Mouse (Mus musculus) monocyte, adult 5-6 weeks (primary cell): Measurements from ENCODE around the gene Golim4. TPM values are rescaled to one million over a fixed set of nuclear protein-coding genes. Genes with fewer than 3 reads are reported as not detected.

Experiments
- ATAC-seq: fragments of 153-309, 156-312 bp; replicated peaks from 2 replicates; pipeline ENCODE4 v1.8.0; 2017; ENCODE audit warnings: mild to moderate bottlenecking; ENCODE audit not compliant: low TSS enrichment, insufficient number of reproducible peaks, severe bottlenecking, poor library complexity, low FRiP score
- total RNA-seq: library from RNA; stranded (forward); fragments of 200-1000, 200-491, 200-594 nt; gene quantifications from 3 replicates; pipeline ENCODE4 v1.2.3, GENCODE M21; 2017

Golim4 gene
- total RNA-seq, 1 experiment from 2014 or later, result 20.9 TPM

GRCm38 (mm10) chr3:75930659-75931225 lies 26.0 kb downstream of the Golim4 start:
- ATAC-seq, result no peak

DNA sequence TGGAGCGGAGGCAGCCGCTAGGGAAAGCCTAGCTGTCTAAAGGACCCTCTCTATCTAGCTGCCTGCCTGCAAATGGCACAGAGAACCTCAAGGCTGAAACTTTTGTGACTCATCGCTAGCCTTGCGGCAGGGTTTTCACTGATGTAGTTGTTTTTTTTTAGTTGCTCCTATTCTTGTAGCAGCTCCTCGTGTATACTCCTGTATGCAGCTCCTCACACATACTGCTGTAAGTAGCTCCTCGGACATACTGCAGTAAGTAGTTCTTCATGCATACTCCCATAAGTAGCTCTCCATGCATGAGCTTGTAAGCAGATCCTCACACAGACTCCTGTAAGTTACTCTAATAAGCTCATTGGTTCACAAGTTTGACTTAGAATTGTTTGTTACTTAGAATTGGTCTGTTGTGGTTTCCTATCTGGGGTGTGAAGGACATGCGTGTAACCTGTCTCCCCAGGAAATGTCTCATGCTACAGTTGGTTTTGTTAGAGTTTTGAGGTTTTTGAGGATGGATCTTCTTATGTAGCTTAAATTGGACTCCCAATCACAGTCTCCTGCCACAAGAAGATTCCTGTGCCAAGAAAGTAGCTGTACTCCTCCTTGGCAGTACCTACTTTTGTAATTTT lies 26.7 kb downstream of the Golim4 start:
- ATAC-seq, result 0 out of 2 replicates have a peak, but pooled peaks have one; percentile 50

GRCm38 (mm10) chr3:75926327-75926726 lies 30.4 kb downstream of the Golim4 start:
- no peak for ATAC-seq

GRCm38 (mm10) chr3:75925123-75925522 lies 31.6 kb downstream of the Golim4 start:
- no peak for ATAC-seq

- no peak for ATAC-seq
Measured at GRCm38 (mm10) chr3:75917770-75918503, 38.8 kb downstream of the Golim4 start.

- no peak for ATAC-seq
Measured at GRCm38 (mm10) chr3:75912786-75913185, 44.0 kb downstream of the Golim4 start.

GRCm38 (mm10) chr3:75910768-75911167 lies 46.0 kb downstream of the Golim4 start:
- ATAC-seq, result no peak

- ATAC-seq, result no peak; the same call in 1 of the 2 replicates
Measured at GRCm38 (mm10) chr3:75910257-75910656, 46.5 kb downstream of the Golim4 start.

DNA sequence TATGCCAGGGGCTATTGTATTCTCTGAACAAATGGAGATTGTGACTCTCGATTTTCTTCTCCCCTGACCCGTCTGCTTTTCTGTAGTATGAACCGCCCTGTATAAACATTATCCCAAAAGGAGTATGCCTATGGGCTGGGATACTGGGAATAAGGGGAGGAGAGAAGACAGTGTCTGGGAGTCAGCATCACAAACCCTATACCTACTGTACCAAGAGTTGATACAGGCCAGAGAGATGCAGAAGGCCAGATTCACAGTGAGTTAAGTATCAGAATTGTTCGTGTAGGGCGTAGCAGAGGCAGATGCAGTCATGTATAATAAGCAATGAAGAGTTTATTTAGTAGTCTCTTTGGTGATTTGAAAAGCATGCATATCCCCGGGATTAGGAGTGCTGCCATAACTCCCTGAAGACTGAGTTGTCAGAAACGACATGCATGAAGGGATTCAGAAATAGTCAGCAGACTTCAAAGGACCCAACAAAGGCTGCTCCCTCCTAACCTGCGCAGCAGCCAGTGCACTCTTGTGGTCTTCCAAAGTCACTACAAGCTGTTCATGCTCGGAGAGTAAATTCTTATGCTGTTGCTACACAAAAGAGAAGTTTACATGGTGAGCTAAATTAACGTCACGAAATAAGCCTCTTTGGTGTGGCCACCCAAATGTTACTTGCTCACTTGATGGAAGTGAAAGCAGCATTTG lies 54.7 kb downstream of the Golim4 start:
- ATAC-seq, result no peak

DNA sequence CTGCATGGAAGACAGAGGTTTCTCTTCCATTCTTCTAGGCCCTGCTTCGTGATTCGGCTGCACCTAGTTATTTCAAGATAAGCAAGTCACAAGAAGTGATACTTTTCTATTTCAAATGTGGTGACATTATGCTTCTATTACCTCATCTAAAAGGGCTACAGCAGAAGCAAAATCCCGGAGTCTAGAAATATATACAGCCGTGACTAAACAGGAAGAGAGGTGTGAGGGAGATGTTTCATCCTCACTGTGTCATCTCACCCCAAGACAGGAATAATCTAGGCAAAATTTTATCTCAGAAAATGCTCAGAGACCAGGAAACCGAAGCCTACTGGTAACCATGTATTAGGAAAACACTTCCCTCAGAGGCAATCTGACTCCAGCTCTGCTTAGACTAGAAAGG lies 61.7 kb downstream of the Golim4 start:
- ATAC-seq, result no peak

DNA sequence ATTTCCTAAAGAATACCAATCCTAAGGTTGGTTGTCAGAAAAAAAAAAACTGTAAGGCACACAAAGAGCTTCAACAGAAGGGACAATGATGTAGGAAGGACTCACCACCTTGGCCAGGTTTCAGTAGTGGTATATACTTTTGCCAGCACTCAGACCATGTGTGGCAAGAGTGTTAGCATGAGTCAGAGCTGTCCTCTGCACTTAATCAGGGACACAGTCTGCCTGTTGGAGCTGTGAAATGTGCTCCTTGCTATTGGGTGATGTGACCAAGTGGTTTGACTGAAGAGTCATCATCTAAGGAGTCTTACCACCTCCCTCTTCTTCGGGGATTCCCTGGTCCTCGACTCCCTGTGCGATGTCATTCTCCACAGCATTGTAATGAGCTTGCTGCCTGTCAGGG lies 65.2 kb downstream of the Golim4 start:
- no peak for ATAC-seq

- no peak for ATAC-seq
Measured at GRCm38 (mm10) chr3:75889323-75889722, 67.4 kb downstream of the Golim4 start.

GRCm38 (mm10) chr3:75881582-75881981 lies 75.2 kb downstream of the Golim4 start:
- 0 out of 2 replicates have a peak, but pooled peaks have one; percentile 31 for ATAC-seq

GRCm38 (mm10) chr3:75879269-75879668 lies 77.5 kb downstream of the Golim4 start:
- no peak for ATAC-seq

DNA sequence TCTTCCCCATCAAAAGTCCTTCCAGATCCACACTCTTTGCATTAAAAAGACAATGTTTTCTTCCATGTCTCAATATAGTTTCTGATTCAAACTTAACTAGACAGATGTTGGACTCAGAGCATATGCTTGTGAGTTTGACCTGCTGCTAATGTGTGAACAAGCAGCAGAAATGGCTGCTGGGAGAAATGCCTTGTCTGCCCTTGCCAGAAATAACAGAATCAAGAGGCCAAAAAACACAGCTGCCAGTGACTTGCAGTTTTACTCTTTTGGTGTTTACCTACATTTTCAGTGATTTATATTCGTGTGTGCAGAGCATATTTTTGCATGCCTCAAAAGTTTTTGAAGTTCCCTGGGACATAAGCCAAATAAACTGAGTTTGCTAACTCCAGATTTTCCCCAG lies 87.9 kb downstream of the Golim4 start:
- no peak for ATAC-seq

DNA sequence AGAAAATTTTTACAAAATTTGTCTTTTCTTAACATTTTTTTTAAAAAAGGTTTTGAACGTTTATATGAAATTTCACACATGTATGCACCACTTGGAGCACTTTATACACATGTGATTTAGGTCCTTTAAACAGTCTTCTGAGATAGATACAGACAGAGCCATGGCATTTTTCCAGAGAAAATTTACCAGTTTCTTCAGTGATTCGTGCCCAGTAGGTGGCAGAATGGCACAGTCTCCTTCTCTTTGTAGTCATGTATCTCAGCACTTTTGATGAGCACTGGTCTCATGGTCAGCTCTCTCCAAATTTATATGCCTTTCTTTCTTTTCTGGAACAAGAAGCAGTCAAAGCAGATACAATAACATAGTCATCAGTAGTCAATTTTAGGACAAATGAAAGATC lies 92.5 kb downstream of the Golim4 start:
- ATAC-seq, result no peak

- peak; percentile 69; the same call in 1 of the 2 replicates for ATAC-seq
Measured at GRCm38 (mm10) chr3:75861677-75862076, 95.1 kb downstream of the Golim4 start.

- ATAC-seq, result no peak; the same call in 1 of the 2 replicates
Measured at GRCm38 (mm10) chr3:75860760-75861159, 96.0 kb downstream of the Golim4 start.

DNA sequence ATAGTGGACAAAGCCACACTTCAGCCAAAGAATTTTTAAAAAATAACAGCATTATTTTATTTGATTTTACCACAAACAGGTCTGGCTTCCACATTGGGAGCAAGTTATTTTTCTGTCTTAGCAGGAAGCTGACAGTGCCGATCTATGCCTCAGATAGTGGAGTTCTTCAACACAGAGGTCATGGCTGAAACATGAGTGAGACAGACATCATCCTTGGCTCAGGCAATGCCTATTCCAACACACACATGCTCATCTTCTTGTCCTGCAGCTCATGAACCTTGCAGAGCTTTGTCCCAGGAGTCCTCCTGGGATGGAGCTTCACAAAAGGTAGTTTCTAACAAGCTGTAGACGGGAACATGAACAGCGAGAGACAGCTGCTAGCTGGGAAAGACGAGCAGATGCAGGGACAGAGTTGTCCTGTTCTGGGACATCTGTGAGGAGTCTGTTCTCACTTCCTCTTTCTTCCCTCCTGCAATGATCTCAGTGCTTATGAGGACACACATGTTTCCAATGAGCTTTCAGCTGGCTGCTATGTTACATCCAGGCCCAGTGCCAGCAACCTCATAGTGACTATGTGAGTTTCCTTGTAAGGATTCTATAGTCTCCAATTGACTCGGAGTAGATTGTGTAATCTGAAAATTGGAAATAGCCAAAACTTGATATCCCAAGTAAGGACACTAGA lies 121.3 kb downstream of the Golim4 start:
- peak; percentile 71; the same call in 1 of the 2 replicates for ATAC-seq
